ENCODE assay signal across 12 mouse cellular contexts in the genomic region with DNA sequence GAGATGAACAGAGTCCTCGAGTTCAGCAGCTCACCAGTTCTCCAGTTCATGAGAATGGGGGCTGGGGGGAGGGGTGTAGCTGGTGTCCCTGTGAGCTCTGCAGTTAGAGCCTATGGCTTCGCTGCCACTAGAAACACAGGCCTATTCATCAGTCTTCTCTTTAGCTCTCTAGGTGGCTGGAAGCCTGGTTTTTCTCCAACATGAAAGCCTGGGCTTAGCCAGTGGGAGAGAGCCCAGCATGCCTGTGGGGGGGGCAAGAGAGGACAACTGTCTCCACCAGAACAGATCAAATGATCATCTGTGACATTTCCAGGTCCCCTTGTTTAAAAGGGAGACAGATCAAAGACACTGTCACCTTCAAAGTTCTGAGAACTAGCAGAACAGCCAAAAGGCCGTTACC.
DNase-seq lines count a peak whose midpoint lies in the region; ATAC-seq lines count a peak whose summit lies in the region.
"Had no signal": no experiment of that assay in that cellular context is flagged by ENCODE, and none has a peak within 500 bp of the region (broad histone marks: within the 10 kb centered on the region; RNA-seq: fewer than 3 reads in every experiment).

No protein-coding gene starts in this region.

- 17% methylated on average over 3 of the region's 3 CpGs for WGBS in neural tube, embryonic 11.5 days
- 17% methylated on average over 3 of the region's 3 CpGs for WGBS in embryonic facial prominence, embryonic 10.5 days
- 20% methylated on average over 3 of the region's 3 CpGs for WGBS in midbrain, embryonic 16.5 days
- WGBS in liver, embryonic 11.5 days = 34% methylated on average over 3 of the region's 3 CpGs

- no peaks in the 10 kb centered on the region for H3K36me3 ChIP-seq in neural tube, embryonic 11.5 days (ENCODE audit: control insufficient read depth, insufficient read depth, low read length)
- no peaks in the 10 kb centered on the region for H3K36me3 ChIP-seq in embryonic facial prominence, embryonic 10.5 days (replicated peaks)
- H3K36me3 ChIP-seq in midbrain, embryonic 16.5 days (ENCODE audit: control insufficient read depth, insufficient read depth, low read length) = no peaks in the 10 kb centered on the region
- H3K36me3 ChIP-seq in liver, embryonic 11.5 days (ENCODE audit: control insufficient read depth, insufficient read depth, low read length) = no peaks in the 10 kb centered on the region
- H3K36me3 ChIP-seq: embryonic facial prominence, embryonic 13.5 days had no signal

- H3K27ac ChIP-seq in neural tube, embryonic 11.5 days (ENCODE audit: low read depth, low read length) = no peak overlapping the region
- H3K27ac ChIP-seq in embryonic facial prominence, embryonic 10.5 days (replicated peaks) = peak overlapping the region; percentile 63
- H3K27ac ChIP-seq in midbrain, embryonic 16.5 days (ENCODE audit: low read length) = no peak overlapping the region
- no peak overlapping the region for H3K27ac ChIP-seq in liver, embryonic 11.5 days (ENCODE audit: low read depth, low read length)
- H3K27ac ChIP-seq: embryonic facial prominence, embryonic 13.5 days; kidney, postnatal 0 days had no signal

- no peaks in the 10 kb centered on the region for H3K27me3 ChIP-seq in neural tube, embryonic 11.5 days (ENCODE audit: control insufficient read depth, insufficient read depth, low read length)
- H3K27me3 ChIP-seq in embryonic facial prominence, embryonic 10.5 days (replicated peaks; ENCODE audit: low read depth, poor library complexity, severe bottlenecking) = no peaks in the 10 kb centered on the region
- H3K27me3 ChIP-seq in midbrain, embryonic 16.5 days (ENCODE audit: control insufficient read depth, insufficient read depth, low read depth, low read length) = no peaks in the 10 kb centered on the region
- no peaks in the 10 kb centered on the region for H3K27me3 ChIP-seq in liver, embryonic 11.5 days (replicated peaks; ENCODE audit: control insufficient read depth, insufficient read depth, low read length)
- H3K27me3 ChIP-seq: embryonic facial prominence, embryonic 13.5 days had no signal

- no peaks in the 10 kb centered on the region for H3K9me3 ChIP-seq in neural tube, embryonic 11.5 days (ENCODE audit: control insufficient read depth, low read length)
- no peaks in the 10 kb centered on the region for H3K9me3 ChIP-seq in embryonic facial prominence, embryonic 10.5 days
- H3K9me3 ChIP-seq in midbrain, embryonic 16.5 days (replicated peaks; ENCODE audit: control insufficient read depth, low read length, poor library complexity, severe bottlenecking) = no peaks in the 10 kb centered on the region
- H3K9me3 ChIP-seq in liver, embryonic 11.5 days (ENCODE audit: control insufficient read depth, low read length) = no peaks in the 10 kb centered on the region
- H3K9me3 ChIP-seq: embryonic facial prominence, embryonic 13.5 days had no signal

- H3K4me1 ChIP-seq in neural tube, embryonic 11.5 days (ENCODE audit: control insufficient read depth, insufficient read depth, low read length) = peaks cover 3% of the 10 kb centered on the region; the same call in 1 of the 2 replicates
- peaks cover 21% of the 10 kb centered on the region for H3K4me1 ChIP-seq in embryonic facial prominence, embryonic 10.5 days
- H3K4me1 ChIP-seq in midbrain, embryonic 16.5 days (ENCODE audit: control insufficient read depth, insufficient read depth, low read length) = no peaks in the 10 kb centered on the region
- no peaks in the 10 kb centered on the region; the same call in 1 of the 2 replicates for H3K4me1 ChIP-seq in liver, embryonic 11.5 days (replicated peaks; ENCODE audit: control insufficient read depth, insufficient read depth, low read length)

- no peak overlapping the region for H3K4me2 ChIP-seq in neural tube, embryonic 11.5 days (ENCODE audit: low read depth)
- H3K4me2 ChIP-seq in midbrain, embryonic 16.5 days (ENCODE audit: low read length) = no peak overlapping the region
- no peak overlapping the region for H3K4me2 ChIP-seq in liver, embryonic 11.5 days
- H3K4me2 ChIP-seq: embryonic facial prominence, embryonic 13.5 days had no signal

- no peak overlapping the region for H3K9ac ChIP-seq in neural tube, embryonic 11.5 days (ENCODE audit: low read length)
- no peak overlapping the region for H3K9ac ChIP-seq in midbrain, embryonic 16.5 days (ENCODE audit: low read depth, low read length)
- H3K9ac ChIP-seq in liver, embryonic 11.5 days (ENCODE audit: low read depth, low read length) = no peak overlapping the region
- H3K9ac ChIP-seq: embryonic facial prominence, embryonic 13.5 days had no signal

- no peak overlapping the region for H3K4me3 ChIP-seq in neural tube, embryonic 11.5 days (ENCODE audit: low read depth, low read length)
- no peak overlapping the region for H3K4me3 ChIP-seq in embryonic facial prominence, embryonic 10.5 days
- H3K4me3 ChIP-seq in midbrain, embryonic 16.5 days (ENCODE audit: low read depth, low read length) = no peak overlapping the region
- H3K4me3 ChIP-seq in liver, embryonic 11.5 days (ENCODE audit: low read depth, low read length) = no peak overlapping the region
- H3K4me3 ChIP-seq: embryonic facial prominence, embryonic 13.5 days had no signal

- DNase-seq in frontal cortex, postnatal 36 days (ENCODE audit: low spot score in 2 of 2) = no peak
- DNase-seq in neural tube, embryonic 11.5 days (ENCODE audit: low spot score) = peak; percentile 12
- DNase-seq in neural tube, embryonic 10.5 days (ENCODE audit: extremely low spot score, low spot score) = no peak
- DNase-seq in embryonic facial prominence, embryonic 10.5 days (ENCODE audit: low spot score) = peak; percentile 68
- no peak for DNase-seq in liver, embryonic 11.5 days (ENCODE audit: low spot score)
- DNase-seq in lung, postnatal 4 days = no peak
- DNase-seq: right cerebral cortex, postnatal 25 days; thymus, postnatal 25 days had no signal

- ATAC-seq in frontal cortex, adult (ENCODE audit: low TSS enrichment) = peak; percentile 62
- ATAC-seq in neural tube, embryonic 11.5 days (ENCODE audit: insufficient read depth, low FRiP score, low TSS enrichment) = peak; percentile 27; the same call in 1 of the 2 replicates
- ATAC-seq in midbrain, embryonic 16.5 days = peak; percentile 54; the same call in 1 of the 2 replicates
- ATAC-seq in liver, embryonic 11.5 days (replicated peaks; ENCODE audit: low FRiP score) = no peak

Comparison
In these comparisons a context has a peak if more than half of its experiments do, and no peak if none do; other contexts are left out.
1. DNase-seq: peak in neural tube, embryonic 11.5 days (single experiment) and embryonic facial prominence, embryonic 10.5 days (single experiment); none in frontal cortex, postnatal 36 days (0 of 2), neural tube, embryonic 10.5 days (single experiment), liver, embryonic 11.5 days (single experiment) and lung, postnatal 4 days (0 of 2).